Mouse (Mus musculus) adrenal gland, adult 8-10 months (tissue): ENCODE measurements around the gene Usp15. TPM values are rescaled to one million over a fixed set of nuclear protein-coding genes. Genes with fewer than 3 reads are reported as not detected.
A peak's percentile ranks its signal among the peaks of the same experiment; 100 is the strongest.

ENCODE experiments used
- DNase-seq: peaks from one replicate; pipeline ENCODE4 v3.0.0; 2022
- microRNA-seq, 2 experiments: library from miRNA; unstranded; fragments of <30 nt; microRNA quantifications; one replicate each; pipeline ENCODE4 v1.2.0; 2022
- total RNA-seq, 4 experiments: library from RNA; stranded (reverse); gene quantifications; 2 replicates each; pipeline ENCODE4 v1.2.4; 2022

The Usp15 gene
- total RNA-seq, 4 experiments from 2014 or later, result 69.7 to 90.3 (median 73.2) TPM

GRCm38 (mm10) chr10:123100584-123100983 is 96.2 kb downstream of the Usp15 start:
- DNase-seq, result no peak

GRCm38 (mm10) chr10:123094504-123094903 is 102.3 kb downstream of the Usp15 start:
- DNase-seq, result no peak

- no peak for DNase-seq
These were observed 104.2 kb downstream of the Usp15 start for GRCm38 (mm10) chr10:123092577-123092976.

- no peak for DNase-seq
These were observed 105.1 kb downstream of the Usp15 start for GRCm38 (mm10) chr10:123091737-123092136.

GRCm38 (mm10) chr10:123089425-123089930 is 107.3 kb downstream of the Usp15 start:
- DNase-seq, result no peak

GRCm38 (mm10) chr10:123086847-123087246 is 109.9 kb downstream of the Usp15 start:
- DNase-seq, result no peak

GRCm38 (mm10) chr10:123084900-123085641 is 111.7 kb downstream of the Usp15 start:
- no peak for DNase-seq

GRCm38 (mm10) chr10:123084307-123084706 is 112.5 kb downstream of the Usp15 start:
- DNase-seq, result no peak

- peak; percentile 95 for DNase-seq
These were observed 120.4 kb downstream of the Usp15 start, which contains the start of gene Mon2 for GRCm38 (mm10) chr10:123076245-123077023. Gene Mon2, minus strand, starts transcription at chr10:123076505.

- peak; percentile 23 for DNase-seq
These were observed 121.0 kb downstream of the Usp15 start for GRCm38 (mm10) chr10:123075751-123076242.

GRCm38 (mm10) chr10:123071997-123072396 is 124.8 kb downstream of the Usp15 start:
- no peak for DNase-seq

GRCm38 (mm10) chr10:123063021-123063420 is 133.8 kb downstream of the Usp15 start:
- no peak for DNase-seq

- DNase-seq, result no peak
These were observed 136.0 kb downstream of the Usp15 start for GRCm38 (mm10) chr10:123060831-123061230.

GRCm38 (mm10) chr10:123057082-123057481 is 139.7 kb downstream of the Usp15 start:
- no peak for DNase-seq

GRCm38 (mm10) chr10:123056463-123056862 is 140.3 kb downstream of the Usp15 start:
- no peak for DNase-seq

- no peak for DNase-seq
These were observed 141.4 kb downstream of the Usp15 start for GRCm38 (mm10) chr10:123055205-123056000.

Small RNAs within 50 kb of the gene (microRNA-seq; reads per million reads assigned to microRNA genes)
- gene Gm27920, result 1.7 to 1.8 reads per million in 2 experiments

Other genes starting within 250 kb of the Usp15 start
- 100 to 1,000 TPM in 1 of 4 experiments, 10 to 100 TPM in 3; 76.3 to 124 (median 93.7) TPM for gene Mon2, start 120.5 kb downstream of the Usp15 start, total RNA-seq
- gene Fam19a2, start 67.0 kb upstream of the Usp15 start, total RNA-seq, result 1 to 10 TPM; 1.3 to 2.2 (median 1.9) TPM